Mouse (Mus musculus) lung, adult 2 months (tissue): ENCODE results near the gene Peli1.

Source experiments
- CTCF ChIP-seq: fragments of 200-500 bp; IDR thresholded peaks from 2 replicates; pipeline ENCODE4 v1.5.1; 2011; ENCODE audit warnings: mild to moderate bottlenecking, low read length, control low read depth; ENCODE audit not compliant: insufficient read depth
- POLR2A ChIP-seq: fragments of 200-500 bp; IDR thresholded peaks from 2 replicates; pipeline ENCODE4 v1.6.1; 2011; ENCODE audit warnings: low read depth, mild to moderate bottlenecking, control low read depth, low read length, borderline replicate concordance; ENCODE audit errors: extremely low read depth

- TF ChIP-seq CTCF (no peak), POLR2A (no peak)
These were observed 16.0 kb downstream of the Peli1 start for GRCm38 (mm10) chr11:21107120-21107519.
